Mouse (Mus musculus): ENCODE data around the gene Gsk3a.

Gsk3a gene

GRCm38 (mm10) chr7:25187662-25188650 is 49.7 kb downstream of the Gsk3a start:
- peak; percentile 72 for DNase-seq (ENCODE audit: low read depth, low spot score)

DNA sequence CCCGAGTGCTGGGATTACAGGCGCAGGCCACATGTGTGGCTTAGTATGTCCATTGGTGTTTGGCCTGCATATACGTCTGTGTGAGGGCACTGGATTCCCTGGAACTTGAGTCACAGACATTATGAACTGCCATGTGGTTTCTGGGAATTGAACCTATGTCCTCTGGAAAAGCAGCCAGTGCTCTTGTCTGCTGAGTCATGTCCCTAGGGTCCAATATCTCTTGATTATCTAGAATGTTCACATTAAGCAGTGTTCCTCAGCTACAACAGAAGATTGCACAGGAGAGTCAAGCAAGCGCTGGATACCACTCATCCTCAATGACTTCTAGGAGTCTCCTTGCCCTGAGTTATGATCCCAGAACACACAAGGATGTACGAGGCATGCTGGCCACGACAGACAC is 53.6 kb downstream of the Gsk3a start:
- DNase-seq (ENCODE audit: low read depth, low spot score) = no peak

DNA sequence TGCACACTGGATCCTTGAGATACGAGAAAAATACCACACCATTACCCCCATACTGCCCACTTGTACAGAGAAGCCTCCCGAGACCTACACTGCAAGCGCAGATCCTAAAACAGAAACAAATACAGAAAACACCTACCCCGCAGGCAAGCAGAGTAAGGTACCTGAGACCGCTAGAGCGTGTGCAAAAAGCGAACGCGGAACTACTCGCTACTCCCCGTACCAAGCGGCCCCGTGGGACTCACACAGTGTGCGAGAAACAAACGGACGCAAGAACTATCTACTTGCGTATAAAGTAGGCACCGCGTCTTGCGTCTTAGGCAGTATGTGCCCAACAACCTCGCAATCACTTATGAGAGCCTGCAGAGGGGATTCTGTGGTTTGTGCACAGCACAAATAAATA is 55.8 kb downstream of the Gsk3a start:
- DNase-seq (ENCODE audit: low read depth, low spot score) = no peak

DNA sequence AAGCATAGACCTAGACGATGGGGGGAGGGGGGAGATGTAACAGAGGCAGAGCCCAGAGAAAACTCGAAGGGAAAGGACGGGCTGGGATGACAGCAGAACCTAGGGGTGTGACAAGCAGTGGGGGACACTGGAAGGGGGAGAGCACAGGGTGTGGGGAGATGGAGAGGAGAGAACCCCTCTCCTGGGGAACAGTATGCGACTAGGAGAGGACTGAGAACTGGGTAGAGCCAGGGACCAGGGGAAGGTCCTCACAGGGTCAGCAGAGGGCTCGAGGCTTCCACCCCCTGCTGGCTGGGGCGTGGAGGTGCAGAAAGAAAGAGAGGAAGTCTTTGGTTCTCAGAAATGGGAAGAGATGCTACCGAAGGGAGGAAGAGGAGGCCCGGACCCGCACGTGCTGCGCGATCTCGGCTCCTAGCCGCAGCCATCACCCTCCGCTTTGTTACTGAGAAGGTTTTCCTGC is 56.3 kb downstream of the Gsk3a start:
- DNase-seq (ENCODE audit: low read depth, low spot score) = no peak

- no peak for DNase-seq (ENCODE audit: low read depth, low spot score)
Measured at GRCm38 (mm10) chr7:25180512-25180911, 57.1 kb downstream of the Gsk3a start.

DNA sequence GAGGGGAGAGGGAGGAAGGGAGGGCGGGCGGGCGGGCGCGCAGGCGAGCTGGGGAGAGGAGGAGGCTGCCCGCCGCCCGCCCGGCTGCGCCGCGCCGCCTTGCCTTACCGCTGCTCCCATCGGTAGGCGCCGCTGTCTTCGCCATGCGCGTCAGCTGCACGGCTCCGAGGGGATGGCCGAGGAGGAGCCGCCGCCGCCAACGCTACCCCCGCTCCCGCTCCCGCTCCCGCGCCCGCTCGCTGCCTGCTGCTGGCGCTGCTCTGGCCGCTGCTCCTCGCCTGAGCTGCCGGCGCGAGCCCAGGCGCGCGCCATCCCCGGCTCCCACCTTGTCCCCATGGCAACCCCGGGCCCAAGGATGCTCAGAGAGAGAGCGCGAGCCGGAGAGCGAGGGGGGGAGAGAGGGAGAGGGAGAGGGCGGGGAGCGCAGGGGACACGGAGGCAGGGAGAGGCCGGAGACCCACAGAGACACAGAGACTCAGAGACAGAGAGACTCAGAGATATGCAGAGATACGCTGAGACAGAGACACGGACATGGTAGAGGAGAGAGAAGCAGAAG is 58.0 kb downstream of the Gsk3a start, which contains the start of gene Pou2f2:
TSS of gene Pou2f2 (minus strand) at position 121 of the 556 bp plus-strand sequence.
- DNase-seq (ENCODE audit: low read depth, low spot score) = no peak

GRCm38 (mm10) chr7:25178787-25179605 is 58.7 kb downstream of the Gsk3a start:
- DNase-seq (ENCODE audit: low read depth, low spot score) = no peak

DNA sequence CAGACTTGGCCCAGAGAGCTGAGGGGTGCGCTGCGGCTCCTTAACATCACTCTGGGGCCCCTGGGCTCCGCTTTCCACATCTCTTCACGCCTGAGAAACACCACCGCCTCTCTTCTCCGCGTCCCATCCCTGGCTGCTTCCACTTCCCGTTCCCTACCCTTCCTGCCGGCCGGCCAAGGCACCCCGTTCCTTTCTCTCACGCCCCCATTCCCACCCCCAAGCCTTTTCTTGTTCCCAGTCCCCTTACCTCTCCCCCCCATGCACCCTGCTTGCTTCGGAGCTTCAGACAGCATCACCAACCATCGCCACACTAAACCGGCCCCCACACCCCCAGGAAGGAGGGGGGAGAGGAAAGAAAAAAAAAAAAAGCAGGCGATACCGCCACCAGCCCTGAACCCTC is 59.3 kb downstream of the Gsk3a start:
- DNase-seq (ENCODE audit: low read depth, low spot score) = no peak
